Mouse (Mus musculus): ENCODE measurements at regions not wholly inside any gene's neighbourhood (a gene's known extent, or its start where the extent isn't known, plus 50 kb on each side); places are given as distances from the start of the nearest gene placed in this dataset.

GRCm38 (mm10) chr2:134126988-134127387, 427.2 kb downstream of the Hao1 start:
- no peak for DNase-seq (ENCODE audit: extremely low read depth, low read depth)

- DNase-seq (ENCODE audit: extremely low read depth, low read depth), result no peak
Observed at GRCm38 (mm10) chr2:134107286-134107685, 446.9 kb downstream of the Hao1 start.

GRCm38 (mm10) chr2:134088374-134088773, 465.8 kb downstream of the Hao1 start:
- DNase-seq (ENCODE audit: extremely low read depth, low read depth), result peak; percentile 6

- no peak for DNase-seq (ENCODE audit: extremely low read depth, low read depth)
Observed at GRCm38 (mm10) chr2:134080148-134080547, 474.0 kb downstream of the Hao1 start.

GRCm38 (mm10) chr2:134077953-134078352, 476.2 kb downstream of the Hao1 start:
- no peak for DNase-seq (ENCODE audit: extremely low read depth, low read depth)

GRCm38 (mm10) chr2:134067910-134068335, 486.2 kb downstream of the Hao1 start:
- DNase-seq (ENCODE audit: extremely low read depth, low read depth), result no peak

- DNase-seq (ENCODE audit: extremely low read depth, low read depth), result no peak
Observed at GRCm38 (mm10) chr2:134067404-134067803, 486.8 kb downstream of the Hao1 start.

- DNase-seq (ENCODE audit: extremely low read depth, low read depth), result peak; percentile 14
Observed at GRCm38 (mm10) chr2:134059916-134060618, 494.1 kb downstream of the Hao1 start.

GRCm38 (mm10) chr2:134036359-134036874, 484.5 kb downstream of the Bmp2 start:
- no peak for DNase-seq (ENCODE audit: extremely low read depth, low read depth)

GRCm38 (mm10) chr2:134029631-134030414, 477.9 kb downstream of the Bmp2 start:
- DNase-seq (ENCODE audit: extremely low read depth, low read depth), result no peak

- no peak for DNase-seq (ENCODE audit: extremely low read depth, low read depth)
Observed at GRCm38 (mm10) chr2:134029153-134029552, 477.2 kb downstream of the Bmp2 start.

- no peak for DNase-seq (ENCODE audit: extremely low read depth, low read depth)
Observed at GRCm38 (mm10) chr2:134017109-134017508, 465.1 kb downstream of the Bmp2 start.

GRCm38 (mm10) chr2:134003146-134003545, 451.2 kb downstream of the Bmp2 start:
- no peak for DNase-seq (ENCODE audit: extremely low read depth, low read depth)

- no peak for DNase-seq (ENCODE audit: extremely low read depth, low read depth)
Observed at GRCm38 (mm10) chr2:133994742-133995141, 442.8 kb downstream of the Bmp2 start.

GRCm38 (mm10) chr2:133994337-133994736, 442.4 kb downstream of the Bmp2 start:
- DNase-seq (ENCODE audit: extremely low read depth, low read depth), result no peak

- DNase-seq (ENCODE audit: extremely low read depth, low read depth), result no peak
Observed at GRCm38 (mm10) chr2:133987671-133988070, 435.7 kb downstream of the Bmp2 start.
